Mouse (Mus musculus): Measurements from ENCODE around the gene Ets1. TPM values are rescaled to one million over a fixed set of nuclear protein-coding genes. Genes with fewer than 3 reads are reported as not detected.

Gene Ets1
- total and polyA plus RNA-seq, 3 experiments, result 0.05 TPM; not detected in 2

DNA sequence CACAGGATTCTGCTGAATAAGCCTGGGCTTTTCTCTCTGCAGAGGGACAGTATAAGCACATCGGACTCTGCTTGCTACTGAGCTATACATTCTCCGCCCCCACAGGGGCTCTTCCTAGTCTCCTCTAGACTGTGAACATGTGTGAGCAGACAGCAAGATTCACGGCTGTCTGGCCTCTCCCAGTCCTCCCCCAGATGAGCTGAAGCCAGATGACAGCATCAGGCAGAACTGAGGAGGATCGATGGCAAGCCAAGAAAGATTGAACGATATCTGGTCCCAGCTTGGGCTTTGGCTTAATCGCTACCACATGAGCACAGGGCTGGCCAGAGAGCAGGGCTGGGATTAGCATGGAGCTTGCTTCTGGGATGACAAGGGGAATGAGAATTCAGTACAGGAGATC, 155.7 kb downstream of the Ets1 start:
- no peaks in the 10 kb centered on the region for H3K27me3 ChIP-seq (ENCODE audit: insufficient read depth, low read length)
- ATAC-seq (ENCODE audit: extremely low read depth, insufficient number of reproducible peaks, low FRiP score, poor library complexity, severe bottlenecking), result no peak
- H3K9me3 ChIP-seq (replicated peaks), result peaks cover 8% of the 10 kb centered on the region
- DNase-seq (ENCODE audit: low spot score), result no peak
- no peak overlapping the region for H3K4me3 ChIP-seq (ENCODE audit: low read depth, low read length)
- TF ChIP-seq POLR2AphosphoS5 (IDR thresholded peaks at IDR 0.05; ENCODE audit: insufficient replicate concordance, low read depth, low read length) (no peak), GATA1 (IDR thresholded peaks at IDR 0.05; ENCODE audit: borderline replicate concordance, low read length) (no peak)
- H3K36me3 ChIP-seq (replicated peaks), result no peaks in the 10 kb centered on the region
- H3K4me1 ChIP-seq (ENCODE audit: insufficient read depth, low read depth, low read length), result no peaks in the 10 kb centered on the region

DNA sequence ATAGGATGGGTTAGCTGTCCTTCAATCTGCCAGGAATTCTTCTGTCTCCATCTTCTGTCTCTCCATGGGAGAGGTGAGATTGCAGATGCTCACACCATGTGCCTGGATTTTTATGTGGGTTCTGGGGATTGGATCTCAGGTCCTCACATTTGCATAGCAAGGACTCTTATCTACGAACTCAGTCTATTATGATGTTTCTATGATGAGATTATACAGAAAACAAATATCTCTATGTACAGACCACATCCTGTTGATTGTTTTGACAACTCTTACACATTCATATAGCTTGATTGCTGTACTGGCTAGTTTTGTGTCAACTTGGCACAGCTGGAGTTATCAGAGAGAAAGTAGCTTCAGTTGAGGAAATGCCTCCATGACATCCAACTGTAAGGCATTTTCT, 162.2 kb downstream of the Ets1 start:
- Histone ChIP-seq H3K4me1 (ENCODE audit: insufficient read depth, low read depth, low read length) (no peaks in the 10 kb centered on the region), H3K4me3 (ENCODE audit: low read depth, low read length) (no peak overlapping the region), H3K36me3 (replicated peaks) (no peaks in the 10 kb centered on the region), H3K27me3 (ENCODE audit: insufficient read depth, low read length) (no peaks in the 10 kb centered on the region), H3K9me3 (replicated peaks) (no peaks in the 10 kb centered on the region)
- ATAC-seq (ENCODE audit: extremely low read depth, insufficient number of reproducible peaks, low FRiP score, poor library complexity, severe bottlenecking) (no peak), DNase-seq (ENCODE audit: low spot score) (no peak)
- TF ChIP-seq GATA1 (IDR thresholded peaks at IDR 0.05; ENCODE audit: borderline replicate concordance, low read length) (no peak), CTCF (IDR thresholded peaks at IDR 0.05; ENCODE audit: low read depth, low read length) (no peak), POLR2AphosphoS5 (IDR thresholded peaks at IDR 0.05; ENCODE audit: insufficient replicate concordance, low read depth, low read length) (no peak), GATA2 (IDR thresholded peaks at IDR 0.05; ENCODE audit: borderline replicate concordance, low read depth, low read length) (no peak), TAL1 (conservative IDR thresholded peaks at IDR 0.05; ENCODE audit: low read depth, low read length) (no peak)

DNA sequence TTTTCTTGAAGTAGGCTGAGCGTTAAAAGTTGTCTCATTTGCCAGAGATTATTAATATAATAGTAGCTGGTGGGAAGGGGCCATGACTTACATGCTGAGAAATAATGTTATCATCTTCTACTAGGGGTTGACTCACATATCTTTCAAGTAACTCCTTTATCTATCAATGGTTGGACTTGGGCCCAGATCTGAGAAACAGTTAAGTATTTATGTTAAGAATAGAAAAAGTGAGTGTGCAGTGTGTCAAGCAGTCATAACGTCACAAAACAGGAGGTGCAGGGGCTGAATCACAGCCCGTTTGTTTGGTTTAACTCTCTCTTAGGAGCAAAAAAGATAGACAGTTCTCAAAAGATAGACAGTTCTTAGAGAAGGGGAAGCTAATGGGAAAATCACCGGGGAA, 170.1 kb downstream of the Ets1 start:
- H3K4me3 ChIP-seq (ENCODE audit: low read depth, low read length), result no peak overlapping the region
- TF ChIP-seq GATA1 (IDR thresholded peaks at IDR 0.05; ENCODE audit: borderline replicate concordance, low read length), result no peak
- no peak for TF ChIP-seq CTCF (IDR thresholded peaks at IDR 0.05; ENCODE audit: low read depth, low read length)
- no peak for TF ChIP-seq GATA2 (IDR thresholded peaks at IDR 0.05; ENCODE audit: borderline replicate concordance, low read depth, low read length)
- no peak for TF ChIP-seq POLR2AphosphoS5 (IDR thresholded peaks at IDR 0.05; ENCODE audit: insufficient replicate concordance, low read depth, low read length)
- TF ChIP-seq TAL1 (conservative IDR thresholded peaks at IDR 0.05; ENCODE audit: low read depth, low read length), result no peak
- ATAC-seq (ENCODE audit: extremely low read depth, insufficient number of reproducible peaks, low FRiP score, poor library complexity, severe bottlenecking), result no peak
- no peaks in the 10 kb centered on the region for H3K4me1 ChIP-seq (ENCODE audit: insufficient read depth, low read depth, low read length)
- H3K27me3 ChIP-seq (ENCODE audit: insufficient read depth, low read length), result no peaks in the 10 kb centered on the region
- H3K9me3 ChIP-seq (replicated peaks), result peaks cover 2% of the 10 kb centered on the region; the same call in 1 of the 2 replicates
- DNase-seq (ENCODE audit: low spot score), result no peak
- no peaks in the 10 kb centered on the region for H3K36me3 ChIP-seq (replicated peaks)

Other genes starting within 250 kb of the Ets1 start
- 4.9 and 5.8 TPM in 2 replicates for gene Fli1, start 93.4 kb upstream of the Ets1 start, total RNA-seq (2014; fragmentation: Nextera tagmentation)
- 24.2 and 27.0 TPM in 2 replicates for gene Fli1, start 93.4 kb upstream of the Ets1 start, total RNA-seq (2017)
- gene Fli1, start 93.4 kb upstream of the Ets1 start, polyA plus RNA-seq (2012), result 2.5 and 3.4 TPM in 2 replicates

Measured in G1E (cell line).